Mouse (Mus musculus) olfactory bulb, adult 2 months (tissue): Measurements from ENCODE around the gene Tomm6.

Source experiments
- CTCF ChIP-seq: fragments of 200-500 bp; IDR thresholded peaks from 2 replicates; pipeline ENCODE4 v1.5.1; 2012; ENCODE audit warnings: low read depth, mild to moderate bottlenecking, low read length, moderate library complexity; ENCODE audit not compliant: insufficient read depth
- POLR2A ChIP-seq: fragments of 200-500 bp; IDR thresholded peaks from 2 replicates; pipeline ENCODE4 v1.6.1; 2012; ENCODE audit warnings: mild to moderate bottlenecking, low read depth, low read length, moderate library complexity; ENCODE audit not compliant: insufficient read depth

GRCm38 (mm10) chr17:47663009-47663713 is 25.0 kb downstream of the Tomm6 start:
- TF ChIP-seq CTCF (no peak), POLR2A (no peak)
